Mouse (Mus musculus): Measurements from ENCODE around the gene Numa1. TPM values are rescaled to one million over a fixed set of nuclear protein-coding genes. Genes with fewer than 3 reads are reported as not detected.

Numa1 gene
- polyA plus RNA-seq, 1 experiment, result 57.5 TPM

DNA sequence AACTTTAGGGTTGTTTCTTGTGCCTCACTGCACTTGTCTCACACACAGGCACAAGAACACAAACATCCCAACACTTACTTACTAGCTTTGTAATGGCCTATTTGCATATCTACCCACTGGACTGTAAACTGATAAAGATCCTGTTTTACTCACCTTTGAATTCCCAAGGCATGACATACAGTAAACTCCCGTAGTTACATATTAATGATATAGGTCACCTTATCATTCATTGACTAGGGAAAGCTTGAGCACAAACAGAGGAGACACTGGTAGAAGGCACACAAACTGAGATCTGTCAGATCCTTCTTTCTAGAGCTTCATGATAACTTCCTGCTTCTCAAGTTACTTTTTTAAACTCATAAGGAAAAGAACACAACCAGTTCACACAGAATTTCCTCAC, 128.3 kb downstream of the Numa1 start:
- Histone ChIP-seq H3K36me3 (replicated peaks; ENCODE audit: low read length) (peaks cover 24% of the 10 kb centered on the region), H3K4me1 (peaks cover 33% of the 10 kb centered on the region), H3K9me3 (no peaks in the 10 kb centered on the region), H3K4me3 (replicated peaks) (no peak overlapping the region), H3K27me3 (replicated peaks) (no peaks in the 10 kb centered on the region)
- no peak for TF ChIP-seq GATA1 (IDR thresholded peaks at IDR 0.05; ENCODE audit: borderline replicate concordance, low read length)
- no peak for TF ChIP-seq FLI1 (IDR thresholded peaks at IDR 0.05; ENCODE audit: low read length)

DNA sequence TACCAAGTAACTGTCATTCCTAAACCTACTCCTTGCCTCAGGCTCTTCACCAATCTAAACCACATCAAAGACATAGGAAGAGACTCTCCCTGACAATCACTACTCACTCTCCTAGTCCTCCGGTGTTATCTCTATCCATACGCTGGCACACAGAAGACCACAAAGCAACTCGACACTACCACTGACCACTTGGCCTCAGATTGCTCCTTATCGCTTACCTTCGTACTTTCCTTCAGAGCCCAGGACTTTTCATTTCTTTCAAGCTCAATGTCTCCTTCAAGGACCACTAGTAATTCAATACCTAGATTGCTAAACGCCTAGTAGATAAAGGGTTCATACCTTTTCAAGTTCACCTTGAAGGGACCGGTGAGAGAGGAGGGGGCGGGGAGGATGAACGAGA, 130.0 kb downstream of the Numa1 start:
- Histone ChIP-seq H3K36me3 (replicated peaks; ENCODE audit: low read length) (peaks cover 15% of the 10 kb centered on the region), H3K27me3 (replicated peaks) (no peaks in the 10 kb centered on the region), H3K4me3 (replicated peaks) (peak overlapping the region; percentile 95), H3K4me1 (peaks cover 33% of the 10 kb centered on the region), H3K9me3 (no peaks in the 10 kb centered on the region)
- no peak for TF ChIP-seq FLI1 (IDR thresholded peaks at IDR 0.05; ENCODE audit: low read length)
- no peak for TF ChIP-seq GATA1 (IDR thresholded peaks at IDR 0.05; ENCODE audit: borderline replicate concordance, low read length)

Other genes starting within 250 kb of the Numa1 start
- gene Phox2a, start 115.8 kb upstream of the Numa1 start, polyA plus RNA-seq (2012; ENCODE audit: insufficient read depth, low replicate concordance), result 0.29 TPM in 1 of 2 replicates, not detected in the other
- gene Inppl1, start 95.9 kb upstream of the Numa1 start, polyA plus RNA-seq (2012; ENCODE audit: insufficient read depth, low replicate concordance), result 78.9 and 135 TPM in 2 replicates
- 0.77 TPM in 1 of 2 replicates, not detected in the other for gene Folr2, start 76.9 kb upstream of the Numa1 start, polyA plus RNA-seq (2012; ENCODE audit: insufficient read depth, low replicate concordance)
- gene Anapc15, start 70.4 kb upstream of the Numa1 start, polyA plus RNA-seq (2012; ENCODE audit: insufficient read depth, low replicate concordance), result 31.8 and 36.2 TPM in 2 replicates
- not detected in 2 replicates for gene Folr1, start 63.3 kb upstream of the Numa1 start, polyA plus RNA-seq (2012; ENCODE audit: insufficient read depth, low replicate concordance)
- 156 and 181 TPM in 2 replicates for gene Lamtor1, start 28.2 kb upstream of the Numa1 start, polyA plus RNA-seq (2012; ENCODE audit: insufficient read depth, low replicate concordance)
- gene Tomt, start 27.8 kb upstream of the Numa1 start, polyA plus RNA-seq (2012; ENCODE audit: insufficient read depth, low replicate concordance), result not detected in 2 replicates
- gene Lrrc51, start 216 bp upstream of the Numa1 start, polyA plus RNA-seq (2012; ENCODE audit: insufficient read depth, low replicate concordance), result not detected in 2 replicates
- 24.3 and 28.3 TPM in 2 replicates for gene Il18bp, start 84.6 kb downstream of the Numa1 start, polyA plus RNA-seq (2012; ENCODE audit: insufficient read depth, low replicate concordance)
- 2.8 TPM in 1 of 2 replicates, not detected in the other for gene Rnf121, start 131.4 kb downstream of the Numa1 start, polyA plus RNA-seq (2012; ENCODE audit: insufficient read depth, low replicate concordance)
- 4.0 and 5.4 TPM in 2 replicates for gene Xndc1, start 131.4 kb downstream of the Numa1 start, polyA plus RNA-seq (2012; ENCODE audit: insufficient read depth, low replicate concordance)
- 0.51 and 0.64 TPM in 2 replicates for gene Xntrpc, start 131.6 kb downstream of the Numa1 start, polyA plus RNA-seq (2012; ENCODE audit: insufficient read depth, low replicate concordance)
- not detected in 2 replicates for gene Trpc2, start 149.0 kb downstream of the Numa1 start, polyA plus RNA-seq (2012; ENCODE audit: insufficient read depth, low replicate concordance)
- gene Art1, start 167.6 kb downstream of the Numa1 start, polyA plus RNA-seq (2012; ENCODE audit: insufficient read depth, low replicate concordance), result not detected in 2 replicates
- not detected in 2 replicates for gene Art5, start 175.4 kb downstream of the Numa1 start, polyA plus RNA-seq (2012; ENCODE audit: insufficient read depth, low replicate concordance)
- 0.18 TPM in 1 of 2 replicates, not detected in the other for gene Chrna10, start 182.7 kb downstream of the Numa1 start, polyA plus RNA-seq (2012; ENCODE audit: insufficient read depth, low replicate concordance)